Mouse (Mus musculus): ENCODE results near the gene Gm10447. TPM values are rescaled to one million over a fixed set of nuclear protein-coding genes. Genes with fewer than 3 reads are reported as not detected.
A peak's percentile ranks its signal among the peaks of the same experiment; 100 is the strongest.

Gene Gm10447
- polyA plus RNA-seq, 1 experiment from 2014 or later = 0.07 TPM

DNA sequence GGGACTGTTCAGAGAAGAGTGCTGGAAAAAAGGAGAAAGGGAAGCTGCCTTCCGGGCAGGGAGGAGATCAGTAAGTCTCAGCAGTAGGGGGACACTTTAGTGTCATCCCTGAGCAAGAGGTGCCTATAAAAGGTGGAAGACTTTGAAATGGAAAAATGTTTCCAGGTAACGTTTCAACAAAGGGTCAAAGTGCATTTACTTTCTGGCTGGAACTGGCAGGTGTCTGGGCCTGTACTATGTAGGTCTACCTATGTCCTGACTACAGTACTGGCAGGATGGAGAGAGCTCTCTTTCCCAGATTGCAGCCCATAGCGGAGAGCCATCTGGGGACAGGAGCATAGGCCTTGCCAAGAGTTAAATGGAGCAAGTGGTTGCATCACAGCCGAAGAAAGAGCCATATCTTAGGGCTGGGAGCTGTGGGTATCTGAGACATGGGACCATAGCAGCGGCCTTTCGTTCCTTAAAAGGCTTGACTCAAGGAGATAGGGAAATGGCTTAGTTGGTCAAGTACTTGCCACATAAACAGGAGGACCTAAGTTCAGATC, 31.1 kb downstream of the Gm10447 start:
- Histone ChIP-seq H3K9ac (ENCODE audit: low read depth, low read length) (no peak overlapping the region), H3K36me3 (ENCODE audit: control insufficient read depth, insufficient read depth, low read length) (peaks cover 7% of the 10 kb centered on the region), H3K27ac (ENCODE audit: low read length) (peak overlapping the region; percentile 47), H3K4me2 (ENCODE audit: low read depth, low read length) (no peak overlapping the region), H3K4me3 (ENCODE audit: low read length) (no peak overlapping the region), H3K9me3 (ENCODE audit: control insufficient read depth, low read length) (no peaks in the 10 kb centered on the region), H3K27me3 (replicated peaks; ENCODE audit: control insufficient read depth, insufficient read depth, low read length) (no peaks in the 10 kb centered on the region), H3K4me1 (ENCODE audit: control insufficient read depth, insufficient read depth, low read length) (peaks cover 4% of the 10 kb centered on the region; the same call in 1 of the 2 replicates)
- 80% methylated on average over 6 of the region's 6 CpGs for WGBS
- no peak for ATAC-seq

GRCm38 (mm10) chr11:53425251-53425650, 31.7 kb downstream of the Gm10447 start:
- WGBS = 56% methylated on average over 3 of the region's 3 CpGs
- Histone ChIP-seq H3K4me2 (ENCODE audit: low read depth, low read length) (no peak overlapping the region), H3K4me1 (ENCODE audit: control insufficient read depth, insufficient read depth, low read length) (peaks cover 4% of the 10 kb centered on the region; the same call in 1 of the 2 replicates), H3K9ac (ENCODE audit: low read depth, low read length) (no peak overlapping the region), H3K36me3 (ENCODE audit: control insufficient read depth, insufficient read depth, low read length) (peaks cover 7% of the 10 kb centered on the region), H3K4me3 (ENCODE audit: low read length) (no peak overlapping the region), H3K27ac (ENCODE audit: low read length) (peak overlapping the region; percentile 47), H3K27me3 (replicated peaks; ENCODE audit: control insufficient read depth, insufficient read depth, low read length) (no peaks in the 10 kb centered on the region), H3K9me3 (ENCODE audit: control insufficient read depth, low read length) (no peaks in the 10 kb centered on the region)
- ATAC-seq = no peak

DNA sequence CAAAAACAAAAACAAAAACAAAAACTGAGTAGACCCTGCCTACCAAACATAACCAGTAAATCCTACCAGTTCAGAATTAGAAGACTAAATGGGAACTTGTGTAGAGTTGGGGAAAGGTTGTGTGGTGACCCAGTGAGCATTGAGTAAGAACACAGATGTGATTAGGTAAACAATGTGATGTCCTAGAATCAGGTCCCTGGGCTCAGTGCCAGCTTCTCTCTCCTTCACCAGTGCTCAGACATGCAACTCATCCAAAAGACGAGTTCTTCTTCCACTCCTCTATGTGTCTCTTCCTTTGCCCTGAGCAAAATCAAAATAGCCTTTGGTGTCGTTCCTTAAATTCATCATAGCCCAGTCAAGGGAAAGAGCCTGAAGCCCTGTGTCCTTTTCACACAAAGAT, 32.1 kb downstream of the Gm10447 start:
- peak overlapping the region; percentile 47; the same call in 1 of the 2 replicates for H3K27ac ChIP-seq (ENCODE audit: low read length)
- ATAC-seq = no peak

DNA sequence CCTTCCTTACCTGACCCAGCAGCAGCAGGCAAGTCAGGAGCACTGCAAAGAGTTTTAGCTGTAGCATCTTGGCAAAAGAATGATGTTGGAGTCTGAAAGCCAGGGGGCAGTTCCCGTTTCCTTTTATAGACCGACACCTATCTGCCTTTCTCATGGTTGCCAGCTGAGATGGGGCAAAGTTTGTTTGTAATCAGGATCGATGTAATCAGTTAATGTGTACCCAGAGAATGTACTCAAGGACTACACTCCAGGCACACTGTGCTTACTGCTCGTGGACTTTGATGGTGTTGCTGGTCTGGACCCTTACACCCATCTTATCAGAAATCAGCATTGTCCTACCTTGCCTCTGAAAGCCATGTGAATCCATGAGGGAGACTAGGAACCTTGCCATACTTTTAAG, 33.9 kb downstream of the Gm10447 start, which contains the start of gene Leap2:
TSS of gene Leap2 (minus strand) at position 135 of the 400 bp plus-strand sequence.
- H3K4me2 ChIP-seq (ENCODE audit: low read depth, low read length) = no peak within 1 kb of the TSS
- 0 out of 2 replicates have a peak within 1 kb of the TSS, but pooled peaks have one; percentile 13 for H3K9ac ChIP-seq (ENCODE audit: low read depth, low read length)
- H3K4me3 ChIP-seq (ENCODE audit: low read length) = no peak within 1 kb of the TSS
- H3K36me3 ChIP-seq (ENCODE audit: control insufficient read depth, insufficient read depth, low read length) = no peaks in the 10 kb centered on the region
- H3K27me3 ChIP-seq (replicated peaks; ENCODE audit: control insufficient read depth, insufficient read depth, low read length) = no peaks in the 10 kb centered on the region
- WGBS = 62% methylated on average over 4 of the region's 4 CpGs
- H3K4me1 ChIP-seq (ENCODE audit: control insufficient read depth, insufficient read depth, low read length) = peaks cover 4% of the 10 kb centered on the region; the same call in 1 of the 2 replicates
- ATAC-seq = peak; percentile 88
- H3K27ac ChIP-seq (ENCODE audit: low read length) = peak within 1 kb of the TSS; percentile 42
- H3K9me3 ChIP-seq (ENCODE audit: control insufficient read depth, low read length) = no peaks in the 10 kb centered on the region

More for the DNA sequence above, 32.1 kb downstream of the Gm10447 start:
- peaks cover 7% of the 10 kb centered on the region for H3K36me3 ChIP-seq (ENCODE audit: control insufficient read depth, insufficient read depth, low read length)
- H3K4me2 ChIP-seq (ENCODE audit: low read depth, low read length) = no peak overlapping the region
- H3K27me3 ChIP-seq (replicated peaks; ENCODE audit: control insufficient read depth, insufficient read depth, low read length) = no peaks in the 10 kb centered on the region
- WGBS = 57% methylated on average over 2 of the region's 2 CpGs
- no peak overlapping the region for H3K9ac ChIP-seq (ENCODE audit: low read depth, low read length)
- H3K4me3 ChIP-seq (ENCODE audit: low read length) = no peak overlapping the region
- no peaks in the 10 kb centered on the region for H3K9me3 ChIP-seq (ENCODE audit: control insufficient read depth, low read length)
- peaks cover 4% of the 10 kb centered on the region; the same call in 1 of the 2 replicates for H3K4me1 ChIP-seq (ENCODE audit: control insufficient read depth, insufficient read depth, low read length)

GRCm38 (mm10) chr11:53418048-53418447, 38.9 kb downstream of the Gm10447 start:
- Histone ChIP-seq H3K4me2 (ENCODE audit: low read depth, low read length) (no peak overlapping the region), H3K9ac (ENCODE audit: low read depth, low read length) (no peak overlapping the region), H3K9me3 (ENCODE audit: control insufficient read depth, low read length) (no peaks in the 10 kb centered on the region), H3K4me3 (ENCODE audit: low read length) (no peak overlapping the region), H3K27ac (ENCODE audit: low read length) (peak overlapping the region; percentile 25; the same call in 1 of the 2 replicates), H3K4me1 (ENCODE audit: control insufficient read depth, insufficient read depth, low read length) (no peaks in the 10 kb centered on the region), H3K36me3 (ENCODE audit: control insufficient read depth, insufficient read depth, low read length) (no peaks in the 10 kb centered on the region; the same call in 1 of the 2 replicates), H3K27me3 (replicated peaks; ENCODE audit: control insufficient read depth, insufficient read depth, low read length) (no peaks in the 10 kb centered on the region)
- peak; percentile 77 for ATAC-seq

- 94% methylated on average over 4 of the region's 4 CpGs for WGBS
- no peak for ATAC-seq
Observed at GRCm38 (mm10) chr11:53413871-53414270, 43.0 kb downstream of the Gm10447 start.

GRCm38 (mm10) chr11:53411738-53412137, 45.2 kb downstream of the Gm10447 start:
- H3K27ac ChIP-seq (ENCODE audit: low read length) = no peak overlapping the region
- no peaks in the 10 kb centered on the region for H3K27me3 ChIP-seq (replicated peaks; ENCODE audit: control insufficient read depth, insufficient read depth, low read length)
- H3K4me1 ChIP-seq (ENCODE audit: control insufficient read depth, insufficient read depth, low read length) = no peaks in the 10 kb centered on the region
- no peaks in the 10 kb centered on the region for H3K9me3 ChIP-seq (ENCODE audit: control insufficient read depth, low read length)
- H3K4me2 ChIP-seq (ENCODE audit: low read depth, low read length) = no peak overlapping the region
- H3K36me3 ChIP-seq (ENCODE audit: control insufficient read depth, insufficient read depth, low read length) = peaks cover 5% of the 10 kb centered on the region
- no peak for ATAC-seq
- H3K4me3 ChIP-seq (ENCODE audit: low read length) = no peak overlapping the region
- H3K9ac ChIP-seq (ENCODE audit: low read depth, low read length) = no peak overlapping the region

More at GRCm38 (mm10) chr11:53413871-53414270, 43.0 kb downstream of the Gm10447 start:
- Histone ChIP-seq H3K36me3 (ENCODE audit: control insufficient read depth, insufficient read depth, low read length) (no peaks in the 10 kb centered on the region; the same call in none of the 2 replicates), H3K4me2 (ENCODE audit: low read depth, low read length) (no peak overlapping the region), H3K4me1 (ENCODE audit: control insufficient read depth, insufficient read depth, low read length) (no peaks in the 10 kb centered on the region), H3K4me3 (ENCODE audit: low read length) (no peak overlapping the region), H3K27me3 (replicated peaks; ENCODE audit: control insufficient read depth, insufficient read depth, low read length) (no peaks in the 10 kb centered on the region), H3K27ac (ENCODE audit: low read length) (no peak overlapping the region), H3K9ac (ENCODE audit: low read depth, low read length) (no peak overlapping the region), H3K9me3 (ENCODE audit: control insufficient read depth, low read length) (no peaks in the 10 kb centered on the region)

Small RNA genes lying within 50 kb of the gene (microRNA-seq; reads per million reads assigned to microRNA genes)
- not detected for gene Mir6920

Other genes starting within 250 kb of the Gm10447 start
- 85.2 and 85.9 TPM in 2 replicates for gene Hspa4, start 156.7 kb downstream of the Gm10447 start, polyA plus RNA-seq (2015; fragmentation: Nextera tagmentation; extraction: Ambion mirVana)
- gene Zcchc10, start 132.4 kb downstream of the Gm10447 start, polyA plus RNA-seq (2015; fragmentation: Nextera tagmentation; extraction: Ambion mirVana) = 12.6 and 13.4 TPM in 2 replicates
- 16.6 and 20.4 TPM in 2 replicates for gene Aff4, start 106.3 kb downstream of the Gm10447 start, polyA plus RNA-seq (2015; fragmentation: Nextera tagmentation; extraction: Ambion mirVana)
- 17.8 and 52.6 TPM in 2 replicates for gene Leap2, start 33.9 kb downstream of the Gm10447 start, polyA plus RNA-seq (2015; fragmentation: Nextera tagmentation; extraction: Ambion mirVana)
- 1,029 and 1,034 TPM in 2 replicates for gene Uqcrq, start 26.3 kb downstream of the Gm10447 start, polyA plus RNA-seq (2015; fragmentation: Nextera tagmentation; extraction: Ambion mirVana)
- 0.99 and 1.4 TPM in 2 replicates for gene Gdf9, start 26.1 kb downstream of the Gm10447 start, polyA plus RNA-seq (2015; fragmentation: Nextera tagmentation; extraction: Ambion mirVana)
- 1.3 and 1.4 TPM in 2 replicates for gene Shroom1, start 95 bp upstream of the Gm10447 start, polyA plus RNA-seq (2015; fragmentation: Nextera tagmentation; extraction: Ambion mirVana)
- gene Gm9837, start 13.4 kb upstream of the Gm10447 start, polyA plus RNA-seq (2015; fragmentation: Nextera tagmentation; extraction: Ambion mirVana) = not detected in 2 replicates
- gene Gm9945, start 23.1 kb upstream of the Gm10447 start, polyA plus RNA-seq (2015; fragmentation: Nextera tagmentation; extraction: Ambion mirVana) = not detected in 2 replicates
- 0.31 and 0.32 TPM in 2 replicates for gene Sowaha, start 23.2 kb upstream of the Gm10447 start, polyA plus RNA-seq (2015; fragmentation: Nextera tagmentation; extraction: Ambion mirVana)
- 18.2 and 18.4 TPM in 2 replicates for gene Sept8, start 62.1 kb upstream of the Gm10447 start, polyA plus RNA-seq (2015; fragmentation: Nextera tagmentation; extraction: Ambion mirVana)
- gene Kif3a, start 110.3 kb upstream of the Gm10447 start, polyA plus RNA-seq (2015; fragmentation: Nextera tagmentation; extraction: Ambion mirVana) = 35.0 and 42.3 TPM in 2 replicates
- 0.35 and 0.47 TPM in 2 replicates for gene Il4, start 161.6 kb upstream of the Gm10447 start, polyA plus RNA-seq (2015; fragmentation: Nextera tagmentation; extraction: Ambion mirVana)
- not detected in 2 replicates for gene Il13, start 177.6 kb upstream of the Gm10447 start, polyA plus RNA-seq (2015; fragmentation: Nextera tagmentation; extraction: Ambion mirVana)

Measured in intestine, embryonic 16.5 days (tissue).